Mouse (Mus musculus) macrophage (primary cell): ENCODE data around the gene Gm9821. TPM values are rescaled to one million over a fixed set of nuclear protein-coding genes. Genes with fewer than 3 reads are reported as not detected.

Experiments
- H3K27ac ChIP-seq: fragments of 350-480 bp; formaldehyde crosslinking; 2 replicates; pipeline ENCODE4 v1.9.0; 2021
- H3K36me3 ChIP-seq: fragments of 350-480 bp; formaldehyde crosslinking; 2 replicates; pipeline ENCODE4 v1.9.0; 2021; ENCODE audit errors: inconsistent target
- H3K4me3 ChIP-seq: fragments of 350-480 bp; formaldehyde crosslinking; 2 replicates; pipeline ENCODE4 v1.9.0; 2021; ENCODE audit errors: inconsistent target
- H3K79me2 ChIP-seq: fragments of 350-480 bp; formaldehyde crosslinking; 2 replicates; pipeline ENCODE4 v1.9.0; 2021; ENCODE audit errors: inconsistent target
- WGBS: methylation state at CpG from one replicate; pipeline ENCODE4 v1.1.7; 2026; ENCODE audit warnings: inconsistent platforms; ENCODE audit not compliant: missing documents; 5-methylcytosine and 5-hydroxymethylcytosine counted together
- polyA plus RNA-seq: library from polyadenylated mRNA; stranded (reverse); fragments of 250-400 nt; gene quantifications from 3 replicates; pipeline ENCODE4 v1.2.4, GENCODE M21; 2018; ENCODE audit warnings: inconsistent platforms
- total RNA-seq, 78 experiments: library from RNA; depleted of rRNA; stranded (reverse); fragments of 250-400 nt; gene quantifications; 1 replicate in 9 of 78; 2 replicates in 24 of 78; 3 replicates in 43 of 78; 4 replicates in 2 of 78; pipeline ENCODE4 v1.2.4; 2018; ENCODE audit warnings: inconsistent platforms in 56 of 78

Gm9821 gene
- total RNA-seq (2018; cell fraction: chromatin; rRNA removed) = under 1 TPM in 4 of 26 experiments, not detected in 22; 0.40 to 0.81 (median 0.55) TPM
- not detected for total RNA-seq (2018; cell fraction: cytosol; rRNA removed)
- under 1 TPM in 3 of 26 experiments, not detected in 23; 0.37 to 0.86 (median 0.42) TPM for total RNA-seq (2018; cell fraction: nucleus; rRNA removed)
- polyA plus RNA-seq = 0.09 TPM in 1 of 3 replicates, not detected in the others

DNA sequence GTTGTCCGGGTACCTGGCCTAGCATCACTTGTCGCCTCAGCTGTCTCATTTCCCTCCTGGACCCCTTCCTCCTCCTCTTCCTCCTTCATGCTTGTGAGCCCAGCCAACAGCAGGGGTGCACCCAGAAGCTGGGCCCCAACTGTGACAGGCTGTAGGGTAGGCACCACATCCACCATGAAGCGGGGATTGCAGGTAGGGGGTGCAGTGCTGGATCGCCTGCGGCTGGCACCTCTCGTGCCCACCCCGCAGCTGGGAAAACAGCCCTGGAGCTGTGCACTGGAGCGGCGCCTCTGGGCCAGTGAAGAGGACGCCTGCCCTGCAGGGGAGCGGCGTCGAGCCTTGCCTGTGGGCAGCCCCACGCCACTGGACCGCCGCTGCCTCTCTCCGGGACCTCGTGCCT is at the start of gene Gm9821:
Gene Gm9821, plus strand, starts transcription at position 221 of the 400 bp plus-strand sequence.
- peak within 1 kb of the TSS; percentile 91 for H3K27ac ChIP-seq
- H3K79me2 ChIP-seq = peaks cover 96% of the 10 kb centered on the region
- peaks cover 30% of the 10 kb centered on the region for H3K36me3 ChIP-seq
- 94% methylated on average over 18 of the region's 18 CpGs for WGBS
- no peak within 1 kb of the TSS for H3K4me3 ChIP-seq

DNA sequence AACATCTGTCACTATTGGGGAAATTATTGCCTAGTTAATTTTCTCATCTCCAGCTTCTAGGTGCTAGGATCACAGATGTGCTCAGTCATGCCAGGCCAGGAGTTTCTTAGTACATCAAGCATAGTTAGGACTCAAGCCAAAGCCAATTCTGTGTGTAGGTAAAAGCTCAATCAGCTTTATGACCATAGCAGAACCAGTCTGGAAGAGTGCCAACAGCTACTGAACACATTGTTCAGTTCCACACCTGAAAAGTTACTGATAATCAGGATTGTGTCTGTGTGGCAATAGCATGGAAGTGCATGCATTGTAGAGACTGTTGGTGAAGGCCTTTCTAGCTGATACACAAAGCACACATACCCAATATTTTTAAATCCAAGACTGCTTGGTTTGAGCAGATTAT is 47.5 kb upstream of the Gm9821 start:
- no peak overlapping the region for H3K27ac ChIP-seq
- no peak overlapping the region for H3K4me3 ChIP-seq
- no peaks in the 10 kb centered on the region for H3K79me2 ChIP-seq
- H3K36me3 ChIP-seq = peaks cover 46% of the 10 kb centered on the region; the same call in 1 of the 2 replicates

DNA sequence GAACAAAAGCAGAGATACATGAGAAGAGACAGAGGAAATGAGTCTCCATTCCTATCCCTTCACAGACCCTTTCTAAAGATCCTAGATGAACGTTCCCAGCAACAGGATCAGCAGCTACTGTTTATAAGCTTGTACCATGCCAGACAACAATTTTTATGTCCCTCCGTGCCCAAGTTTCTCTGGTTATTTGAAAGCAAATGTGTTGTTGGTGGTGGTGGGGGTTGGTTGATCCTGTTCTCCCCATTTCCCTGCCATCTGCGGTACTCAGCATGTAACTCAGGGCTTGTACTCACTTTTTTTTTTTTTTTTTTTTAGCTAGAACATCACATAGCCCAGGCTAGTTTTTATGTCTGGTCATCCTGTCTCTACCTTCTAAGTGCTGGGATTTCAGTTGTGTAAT is 46.4 kb upstream of the Gm9821 start:
- H3K79me2 ChIP-seq = no peaks in the 10 kb centered on the region
- WGBS = 100% methylated on average over 3 of the region's 3 CpGs
- H3K36me3 ChIP-seq = peaks cover 43% of the 10 kb centered on the region; the same call in 1 of the 2 replicates
- H3K27ac ChIP-seq = no peak overlapping the region
- no peak overlapping the region for H3K4me3 ChIP-seq

DNA sequence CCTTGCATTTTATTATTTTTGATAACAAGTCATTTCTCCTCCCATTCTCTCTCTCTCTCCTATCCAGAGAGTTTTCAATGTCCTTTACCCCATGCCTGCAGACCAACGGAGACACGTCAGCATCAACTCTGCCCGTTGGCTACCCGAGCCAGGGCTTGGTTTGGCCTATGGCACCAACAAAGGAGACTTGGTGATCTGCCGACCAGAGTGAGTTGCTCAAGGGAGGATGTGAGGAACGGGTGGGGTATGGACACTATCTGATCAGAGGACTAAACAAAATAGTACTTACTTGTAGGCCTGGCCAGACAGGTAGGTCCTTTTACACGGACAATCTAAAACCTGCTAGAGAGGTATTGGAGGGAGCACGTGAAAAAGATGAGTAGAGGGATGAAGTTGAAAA is 45.1 kb upstream of the Gm9821 start:
- 94% methylated on average over 8 of the region's 8 CpGs for WGBS
- H3K27ac ChIP-seq = no peak overlapping the region
- no peaks in the 10 kb centered on the region for H3K79me2 ChIP-seq
- peaks cover 51% of the 10 kb centered on the region; the same call in 1 of the 2 replicates for H3K36me3 ChIP-seq
- H3K4me3 ChIP-seq = no peak overlapping the region

DNA sequence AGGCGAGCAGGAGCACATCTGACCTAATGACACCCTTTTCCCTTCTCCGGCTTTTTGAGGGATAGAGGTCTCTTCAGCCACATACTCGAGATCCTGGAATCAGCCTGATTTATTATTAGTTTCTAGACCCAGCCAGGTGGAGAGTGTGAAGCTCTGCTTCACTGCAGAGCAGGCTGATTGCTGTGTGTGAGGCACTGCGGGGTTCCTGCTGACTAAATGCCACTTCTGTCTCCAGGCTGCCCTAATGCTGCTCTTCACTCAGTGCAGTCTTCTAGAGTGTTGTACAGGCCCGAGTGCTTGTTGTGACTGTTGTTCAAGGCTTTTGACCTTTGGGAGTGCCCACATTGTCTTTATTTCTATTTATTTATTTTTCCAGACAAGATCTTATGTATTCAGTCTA is 43.2 kb upstream of the Gm9821 start:
- H3K36me3 ChIP-seq = peaks cover 54% of the 10 kb centered on the region
- no peaks in the 10 kb centered on the region for H3K79me2 ChIP-seq
- 98% methylated on average over 5 of the region's 5 CpGs for WGBS
- H3K4me3 ChIP-seq = no peak overlapping the region
- H3K27ac ChIP-seq = no peak overlapping the region

DNA sequence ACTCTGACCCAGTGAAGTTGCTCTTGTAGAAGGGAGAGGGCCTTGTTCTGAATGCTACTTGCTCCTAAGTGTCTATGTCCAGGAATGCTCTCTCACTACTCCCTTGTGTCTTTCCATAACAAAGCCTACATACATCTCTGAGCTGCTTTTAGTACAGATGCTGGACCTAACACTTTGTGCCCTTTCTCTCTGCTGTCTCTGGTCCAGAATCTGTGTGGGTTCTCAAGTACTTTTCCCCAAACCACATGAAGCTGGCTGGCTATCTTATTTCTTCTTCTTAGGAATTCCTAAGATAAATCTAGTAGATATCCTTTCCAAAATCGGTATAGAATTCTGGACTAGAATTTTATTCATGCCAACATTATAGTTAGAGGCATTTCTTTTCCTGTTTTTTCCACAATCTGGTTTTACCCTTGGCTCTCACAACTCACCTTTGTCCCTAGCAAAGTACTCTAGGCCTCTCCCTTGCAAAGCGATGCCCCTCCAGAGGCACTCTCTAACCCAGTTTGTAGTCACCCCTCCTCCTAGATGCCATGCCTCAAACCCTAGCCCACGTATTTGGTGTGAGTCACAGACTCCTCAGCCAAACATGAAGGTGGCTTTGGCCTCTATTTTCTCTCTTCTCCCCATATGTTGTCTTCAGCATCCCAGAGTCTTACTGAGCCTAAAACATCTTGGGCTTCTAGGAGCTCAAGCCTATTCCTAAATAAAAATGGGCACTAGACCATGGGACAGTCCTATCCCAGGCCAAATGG is 42.2 kb upstream of the Gm9821 start:
- WGBS = 97% methylated on average over 3 of the region's 3 CpGs
- Histone ChIP-seq H3K4me3 (no peak overlapping the region), H3K79me2 (no peaks in the 10 kb centered on the region), H3K36me3 (peaks cover 50% of the 10 kb centered on the region), H3K27ac (no peak overlapping the region)

DNA sequence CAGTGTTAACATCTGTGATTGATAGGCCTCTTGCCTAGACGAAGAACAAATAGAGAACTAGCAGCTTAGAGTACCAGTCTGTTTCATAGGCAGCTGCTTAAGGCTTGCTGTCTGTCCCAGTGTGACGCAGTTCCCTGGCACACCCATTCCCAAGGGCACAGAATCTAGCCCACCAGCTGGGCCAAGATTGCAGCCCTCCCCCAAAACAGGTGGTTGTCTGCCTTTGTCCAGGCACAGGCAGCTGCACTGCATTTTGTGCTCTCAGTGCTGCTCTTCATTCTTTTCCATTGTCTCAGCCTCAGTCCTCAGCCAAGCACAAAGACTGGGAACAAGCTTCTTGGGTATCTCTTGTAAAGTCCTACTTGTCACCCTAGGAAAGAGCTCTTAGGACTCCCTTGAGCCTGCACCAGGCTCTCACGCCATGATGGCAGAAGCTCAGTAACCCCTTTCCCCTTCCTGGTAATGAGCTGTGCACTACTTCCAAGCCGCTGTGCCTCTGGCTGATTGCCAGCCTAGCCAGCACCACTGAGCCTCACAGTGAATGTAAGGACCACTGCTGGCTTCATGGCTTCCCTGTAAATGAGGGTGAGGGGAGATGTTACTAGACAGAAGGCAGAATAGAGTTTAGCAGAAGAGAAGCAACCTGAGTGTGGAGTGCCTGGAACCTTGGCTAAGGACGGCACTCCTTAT is 40.7 kb upstream of the Gm9821 start:
- H3K36me3 ChIP-seq = peaks cover 59% of the 10 kb centered on the region
- 96% methylated on average over 5 of the region's 5 CpGs for WGBS
- H3K79me2 ChIP-seq = no peaks in the 10 kb centered on the region
- no peak overlapping the region for H3K27ac ChIP-seq
- no peak overlapping the region for H3K4me3 ChIP-seq

DNA sequence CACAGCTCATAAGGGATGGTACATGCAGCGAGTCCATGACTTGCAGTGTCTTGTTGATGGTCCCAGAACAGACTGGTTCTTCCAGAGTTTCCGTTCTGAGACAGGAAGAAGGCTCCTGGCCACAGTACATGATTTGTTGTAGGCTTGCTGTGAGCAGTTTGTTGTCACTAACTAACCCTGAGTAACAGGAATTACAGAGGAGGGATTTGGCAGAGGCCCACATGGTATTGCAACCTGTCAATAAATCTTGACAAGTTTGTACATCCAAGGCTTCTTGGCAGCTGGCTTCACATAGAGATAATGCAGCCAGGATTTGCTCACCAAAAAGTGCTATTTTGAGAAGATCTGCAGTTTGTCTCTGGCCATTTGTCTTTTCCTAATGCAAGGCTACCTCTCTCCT is 39.4 kb upstream of the Gm9821 start:
- Histone ChIP-seq H3K36me3 (peaks cover 60% of the 10 kb centered on the region), H3K27ac (no peak overlapping the region)
- 100% methylated on average over 2 of the region's 2 CpGs for WGBS

DNA sequence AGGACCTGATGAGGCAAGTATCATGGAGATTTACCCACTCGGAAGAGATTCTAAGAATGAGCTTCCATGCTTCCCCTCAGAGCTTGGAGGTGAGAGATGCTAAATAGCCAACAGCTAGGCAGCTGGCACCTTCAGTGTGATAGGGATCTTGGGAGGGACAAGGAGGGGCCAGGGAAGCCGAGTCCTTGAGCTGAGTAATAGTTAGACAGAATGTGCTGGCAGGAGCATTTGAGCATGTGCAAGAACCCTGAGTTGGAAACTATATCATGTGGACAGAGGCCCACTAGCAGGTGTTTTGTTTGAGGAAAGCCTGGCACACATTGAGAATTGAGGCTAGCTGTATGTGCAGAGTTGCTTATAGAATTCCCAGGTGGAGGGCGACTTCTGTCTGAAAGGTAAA is 32.9 kb upstream of the Gm9821 start:
- 87% methylated on average over 3 of the region's 3 CpGs for WGBS
- Histone ChIP-seq H3K4me3 (no peak overlapping the region), H3K79me2 (no peaks in the 10 kb centered on the region), H3K36me3 (peaks cover 79% of the 10 kb centered on the region), H3K27ac (no peak overlapping the region)

More for the DNA sequence above, 39.4 kb upstream of the Gm9821 start:
- H3K4me3 ChIP-seq = no peak overlapping the region
- no peaks in the 10 kb centered on the region for H3K79me2 ChIP-seq

DNA sequence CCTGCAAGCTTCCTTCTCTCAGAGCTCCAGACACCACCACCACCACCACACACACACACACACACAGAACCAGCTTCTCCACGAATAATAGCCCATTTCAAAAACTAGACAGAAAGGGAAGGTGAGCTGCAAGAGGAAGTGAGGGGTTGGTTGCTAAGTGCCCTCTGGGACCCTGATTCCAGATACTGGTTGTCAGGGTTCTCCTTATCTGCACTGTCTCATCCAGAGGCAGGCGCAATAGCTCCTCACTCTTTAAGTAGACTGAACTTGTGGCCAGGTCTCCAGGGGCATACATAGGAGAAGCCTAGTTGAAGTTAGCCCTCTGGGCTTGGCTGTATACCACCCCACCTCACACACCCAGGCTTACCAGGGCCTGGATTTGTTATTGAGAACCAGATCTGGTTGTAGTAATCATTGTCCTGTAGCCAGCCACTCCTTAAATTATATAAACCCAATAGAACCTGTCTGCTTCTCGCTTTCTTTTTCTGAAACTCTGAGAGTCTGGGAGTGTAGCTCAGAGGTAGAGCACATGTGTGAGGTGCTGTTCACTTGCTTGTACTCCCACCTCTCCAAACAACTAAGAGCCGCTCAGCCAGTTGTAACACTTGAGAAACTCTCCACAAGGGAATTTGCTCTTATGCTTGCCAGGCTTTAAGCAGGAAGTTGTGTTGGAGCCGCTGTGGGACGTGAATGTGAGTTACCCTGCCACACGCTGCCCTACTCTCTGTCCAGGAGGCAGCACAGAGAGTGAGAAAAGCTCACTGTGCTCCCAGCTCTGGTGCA is 32.0 kb upstream of the Gm9821 start:
- WGBS = 88% methylated on average over 7 of the region's 7 CpGs
- H3K27ac ChIP-seq = no peak overlapping the region
- no peaks in the 10 kb centered on the region for H3K79me2 ChIP-seq
- no peak overlapping the region for H3K4me3 ChIP-seq
- peaks cover 82% of the 10 kb centered on the region for H3K36me3 ChIP-seq

DNA sequence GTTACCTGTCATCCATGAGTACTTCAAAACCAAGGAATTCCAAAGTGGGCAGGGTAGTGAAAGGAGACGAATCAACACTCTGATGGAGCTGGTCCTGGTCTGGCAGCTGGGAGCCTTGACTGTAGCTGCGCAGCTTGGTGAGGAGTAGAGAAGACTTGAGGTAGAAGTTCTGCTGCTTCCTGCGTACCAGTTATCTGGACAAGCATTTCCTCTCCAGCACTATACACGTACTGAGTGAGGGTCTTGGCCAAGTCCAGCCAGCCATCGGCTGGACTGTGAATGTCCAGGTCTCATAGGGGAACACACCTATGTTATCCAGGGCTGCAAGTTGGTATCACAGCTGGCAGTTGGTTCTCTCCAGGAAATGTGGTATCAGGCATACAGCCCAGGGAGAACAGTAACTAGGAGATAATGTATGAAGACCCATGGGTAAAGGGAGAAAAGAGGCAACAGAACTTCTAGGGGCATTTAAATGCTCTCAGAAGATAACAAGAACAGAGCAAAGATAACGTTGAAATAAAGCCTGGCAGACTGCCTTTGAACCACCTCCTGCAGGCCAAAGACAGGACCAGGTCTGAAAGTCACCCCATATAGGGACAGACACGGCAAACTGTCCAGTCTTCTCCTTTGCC is 29.0 kb upstream of the Gm9821 start:
- peaks cover 53% of the 10 kb centered on the region for H3K36me3 ChIP-seq
- no peak overlapping the region for H3K27ac ChIP-seq
- WGBS = 91% methylated on average over 7 of the region's 7 CpGs
- H3K4me3 ChIP-seq = no peak overlapping the region
- H3K79me2 ChIP-seq = no peaks in the 10 kb centered on the region

DNA sequence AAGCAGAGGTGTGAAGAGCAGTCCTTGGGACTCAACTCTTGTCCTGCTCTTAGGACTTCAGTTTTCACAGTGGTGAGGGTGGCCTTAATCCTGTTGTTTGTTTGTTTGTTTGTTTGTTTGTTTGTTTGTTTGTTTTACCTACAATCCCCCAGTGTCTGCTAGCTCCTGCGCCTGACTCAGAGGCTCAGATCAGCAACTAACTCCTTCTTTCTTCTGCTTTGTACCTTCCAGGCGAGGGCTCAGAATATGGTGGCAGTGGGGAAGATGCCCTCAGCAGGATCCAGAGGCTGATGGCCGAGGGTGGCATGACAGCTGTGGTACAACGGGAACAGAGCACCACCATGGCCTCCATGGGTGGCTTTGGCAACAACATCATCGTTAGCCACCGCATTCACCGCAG is 28.4 kb upstream of the Gm9821 start:
- H3K36me3 ChIP-seq = peaks cover 46% of the 10 kb centered on the region
- 96% methylated on average over 7 of the region's 7 CpGs for WGBS
- no peaks in the 10 kb centered on the region for H3K79me2 ChIP-seq
- H3K27ac ChIP-seq = no peak overlapping the region
- H3K4me3 ChIP-seq = no peak overlapping the region

DNA sequence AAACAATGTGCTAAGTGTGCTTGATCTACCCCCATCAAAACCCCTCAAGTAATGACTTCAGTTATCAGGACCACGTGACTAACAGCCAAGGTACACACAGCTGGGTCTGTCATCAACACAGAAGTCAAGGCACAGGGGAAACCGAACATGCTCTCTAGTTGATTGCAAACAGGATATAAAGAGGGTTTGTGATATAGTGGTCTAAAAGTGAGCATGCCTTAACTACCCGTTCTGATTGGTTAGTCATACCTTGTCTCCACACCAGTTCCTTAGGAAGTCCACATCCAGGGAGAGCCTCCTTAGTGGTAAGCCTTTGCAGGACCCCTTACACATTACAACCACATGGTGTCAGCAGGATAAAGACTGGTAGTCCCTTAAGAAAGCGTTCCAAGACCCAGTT is 25.4 kb upstream of the Gm9821 start:
- Histone ChIP-seq H3K36me3 (peaks cover 29% of the 10 kb centered on the region), H3K4me3 (no peak overlapping the region), H3K79me2 (no peaks in the 10 kb centered on the region), H3K27ac (no peak overlapping the region)
- WGBS = 72% methylated on average over 4 of the region's 4 CpGs

DNA sequence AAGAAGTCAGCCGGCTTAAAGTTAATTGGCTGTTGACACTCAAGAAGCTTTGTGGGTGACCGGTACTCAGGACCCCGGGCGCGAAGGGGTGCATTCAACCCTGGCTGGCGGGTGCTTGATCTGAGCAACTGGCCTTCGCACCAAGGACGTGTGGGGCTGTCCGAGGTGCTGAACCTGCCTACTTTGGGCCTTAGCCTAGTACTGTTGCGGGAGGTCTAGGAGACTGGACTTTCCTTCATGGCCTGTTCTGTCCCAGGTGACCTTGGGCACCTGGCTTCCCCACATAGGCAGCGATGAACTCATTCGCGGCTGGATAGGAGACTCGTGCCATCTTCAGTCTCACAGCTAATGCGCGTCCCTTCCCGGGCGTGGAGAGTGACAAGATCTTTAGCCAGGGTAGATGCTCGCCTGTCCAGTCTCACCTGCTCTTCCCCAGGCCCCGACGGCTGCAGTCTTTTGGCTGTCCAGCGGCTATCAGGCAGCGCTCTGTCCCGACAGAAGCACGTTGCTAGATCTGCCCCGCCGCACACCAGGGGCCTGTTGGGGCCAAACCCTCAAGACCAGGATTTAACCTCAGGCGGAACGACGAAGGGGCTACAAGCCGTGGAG is 24.2 kb upstream of the Gm9821 start:
- Histone ChIP-seq H3K36me3 (peaks cover 20% of the 10 kb centered on the region), H3K79me2 (no peaks in the 10 kb centered on the region), H3K4me3 (no peak overlapping the region), H3K27ac (no peak overlapping the region)
- 13% methylated on average over 31 of the region's 31 CpGs for WGBS
